Mouse (Mus musculus): ENCODE measurements at regions not wholly inside any gene's neighbourhood (a gene's known extent, or its start where the extent isn't known, plus 50 kb on each side); places are given as distances from the start of the nearest gene placed in this dataset.

- H3K36me3 ChIP-seq (ENCODE audit: insufficient read depth): no peaks in the 10 kb centered on the region
- ATAC-seq (ENCODE audit: insufficient read depth) (no peak), DNase-seq (peak; percentile 50)
- WGBS: 87% methylated on average over 3 of the region's 3 CpGs
- no peak overlapping the region for H3K4me3 ChIP-seq (ENCODE audit: low read depth, low read length)
- no peak overlapping the region for H3K9ac ChIP-seq
- no peaks in the 10 kb centered on the region for H3K27me3 ChIP-seq (ENCODE audit: insufficient read depth, low read length)
- peak; percentile 47 for TF ChIP-seq CTCF (IDR thresholded peaks at IDR 0.05; ENCODE audit: low read depth)
- no peaks in the 10 kb centered on the region for H3K4me1 ChIP-seq (ENCODE audit: insufficient read depth)
- H3K4me2 ChIP-seq: no peak overlapping the region
- H3K9me3 ChIP-seq (ENCODE audit: low read depth, low read length): no peaks in the 10 kb centered on the region
- H3K27ac ChIP-seq (ENCODE audit: low read depth): no peak overlapping the region
Measured at GRCm38 (mm10) chr5:76413886-76414285, 50.3 kb upstream of the Nmu start.

GRCm38 (mm10) chr5:76416256-76416655, 52.7 kb upstream of the Nmu start:
- WGBS: 84% methylated on average over 6 of the region's 6 CpGs
- Histone ChIP-seq H3K4me3 (ENCODE audit: low read depth, low read length) (no peak overlapping the region), H3K36me3 (ENCODE audit: insufficient read depth) (no peaks in the 10 kb centered on the region), H3K4me1 (ENCODE audit: insufficient read depth) (no peaks in the 10 kb centered on the region), H3K9ac (no peak overlapping the region), H3K27ac (ENCODE audit: low read depth) (no peak overlapping the region), H3K9me3 (ENCODE audit: low read depth, low read length) (no peaks in the 10 kb centered on the region), H3K27me3 (ENCODE audit: insufficient read depth, low read length) (no peaks in the 10 kb centered on the region), H3K4me2 (no peak overlapping the region)
- ATAC-seq (ENCODE audit: insufficient read depth) (no peak), DNase-seq (no peak)
- TF ChIP-seq CTCF (IDR thresholded peaks at IDR 0.05; ENCODE audit: low read depth): no peak

- 53% methylated on average over 4 of the region's 4 CpGs for WGBS
- Histone ChIP-seq H3K9ac (no peak overlapping the region), H3K9me3 (ENCODE audit: low read depth, low read length) (no peaks in the 10 kb centered on the region), H3K4me1 (ENCODE audit: insufficient read depth) (no peaks in the 10 kb centered on the region), H3K36me3 (ENCODE audit: insufficient read depth) (no peaks in the 10 kb centered on the region), H3K27me3 (ENCODE audit: insufficient read depth, low read length) (no peaks in the 10 kb centered on the region), H3K27ac (ENCODE audit: low read depth) (no peak overlapping the region), H3K4me3 (ENCODE audit: low read depth, low read length) (no peak overlapping the region), H3K4me2 (no peak overlapping the region)
- TF ChIP-seq CTCF (IDR thresholded peaks at IDR 0.05; ENCODE audit: low read depth): no peak
- ATAC-seq (ENCODE audit: insufficient read depth) (no peak), DNase-seq (no peak)
Measured at GRCm38 (mm10) chr5:76417137-76417536, 53.5 kb upstream of the Nmu start.

- no peaks in the 10 kb centered on the region for H3K9me3 ChIP-seq (ENCODE audit: low read depth, low read length)
Measured at GRCm38 (mm10) chr5:76418901-76419823, 55.6 kb upstream of the Nmu start.

GRCm38 (mm10) chr5:76419841-76420240, 56.3 kb upstream of the Nmu start:
- no peaks in the 10 kb centered on the region for H3K27me3 ChIP-seq (ENCODE audit: insufficient read depth, low read length)
- H3K4me1 ChIP-seq (ENCODE audit: insufficient read depth): no peaks in the 10 kb centered on the region
- TF ChIP-seq CTCF (IDR thresholded peaks at IDR 0.05; ENCODE audit: low read depth): no peak
- H3K9me3 ChIP-seq (ENCODE audit: low read depth, low read length): no peaks in the 10 kb centered on the region
- DNase-seq (no peak), ATAC-seq (ENCODE audit: insufficient read depth) (no peak)
- WGBS: 88% methylated on average over 1 of the region's 1 CpGs
- no peak overlapping the region for H3K27ac ChIP-seq (ENCODE audit: low read depth)
- H3K4me2 ChIP-seq: no peak overlapping the region
- H3K4me3 ChIP-seq (ENCODE audit: low read depth, low read length): no peak overlapping the region
- H3K36me3 ChIP-seq (ENCODE audit: insufficient read depth): no peaks in the 10 kb centered on the region
- H3K9ac ChIP-seq: no peak overlapping the region

More at GRCm38 (mm10) chr5:76418901-76419823, 55.6 kb upstream of the Nmu start:
- H3K4me2 ChIP-seq: no peak overlapping the region
- 79% methylated on average over 17 of the region's 17 CpGs for WGBS
- ATAC-seq (ENCODE audit: insufficient read depth): no peak; the same call in 1 of the 2 replicates
- H3K4me3 ChIP-seq (ENCODE audit: low read depth, low read length): no peak overlapping the region
- no peaks in the 10 kb centered on the region for H3K36me3 ChIP-seq (ENCODE audit: insufficient read depth)
- no peaks in the 10 kb centered on the region for H3K4me1 ChIP-seq (ENCODE audit: insufficient read depth)
- H3K27me3 ChIP-seq (ENCODE audit: insufficient read depth, low read length): no peaks in the 10 kb centered on the region
- DNase-seq: no peak
- no peak overlapping the region for H3K27ac ChIP-seq (ENCODE audit: low read depth)
- H3K9ac ChIP-seq: no peak overlapping the region
- TF ChIP-seq CTCF (IDR thresholded peaks at IDR 0.05; ENCODE audit: low read depth): no peak

GRCm38 (mm10) chr5:76420606-76421005, 57.0 kb upstream of the Nmu start:
- ATAC-seq (ENCODE audit: insufficient read depth): no peak
- Histone ChIP-seq H3K27me3 (ENCODE audit: insufficient read depth, low read length) (no peaks in the 10 kb centered on the region), H3K36me3 (ENCODE audit: insufficient read depth) (no peaks in the 10 kb centered on the region), H3K4me1 (ENCODE audit: insufficient read depth) (no peaks in the 10 kb centered on the region), H3K9me3 (ENCODE audit: low read depth, low read length) (no peaks in the 10 kb centered on the region), H3K4me3 (ENCODE audit: low read depth, low read length) (no peak overlapping the region), H3K9ac (no peak overlapping the region), H3K27ac (ENCODE audit: low read depth) (no peak overlapping the region), H3K4me2 (no peak overlapping the region)
- DNase-seq: no peak
- no peak for TF ChIP-seq CTCF (IDR thresholded peaks at IDR 0.05; ENCODE audit: low read depth)
- 66% methylated on average over 6 of the region's 6 CpGs for WGBS

GRCm38 (mm10) chr5:76423593-76423992, 60.0 kb upstream of the Nmu start:
- H3K9me3 ChIP-seq (ENCODE audit: low read depth, low read length): no peaks in the 10 kb centered on the region
- no peaks in the 10 kb centered on the region for H3K36me3 ChIP-seq (ENCODE audit: insufficient read depth)

More at GRCm38 (mm10) chr5:76423593-76423992, 60.0 kb upstream of the Nmu start:
- Histone ChIP-seq H3K4me2 (no peak overlapping the region), H3K9ac (no peak overlapping the region), H3K4me1 (ENCODE audit: insufficient read depth) (no peaks in the 10 kb centered on the region), H3K27me3 (ENCODE audit: insufficient read depth, low read length) (no peaks in the 10 kb centered on the region), H3K27ac (ENCODE audit: low read depth) (no peak overlapping the region), H3K4me3 (ENCODE audit: low read depth, low read length) (no peak overlapping the region)
- ATAC-seq (ENCODE audit: insufficient read depth) (no peak), DNase-seq (no peak)
- 91% methylated on average over 5 of the region's 5 CpGs for WGBS
- no peak for TF ChIP-seq CTCF (IDR thresholded peaks at IDR 0.05; ENCODE audit: low read depth)
